Mouse (Mus musculus): ENCODE data around the gene Atf2. TPM values are rescaled to one million over a fixed set of nuclear protein-coding genes. Genes with fewer than 3 reads are reported as not detected.
A peak's percentile ranks its signal among the peaks of the same experiment; 100 is the strongest.
"Not testable (repeated sequence)": the region's sequence is repeated elsewhere in the genome, so short reads cannot be mapped to it uniquely, and the experiment has no call there.

Gene Atf2
- total RNA-seq (2022), result 10 to 100 TPM; 22.5 to 29.9 (median 25.7) TPM

- peak; percentile 97 to 98 for DNase-seq (ENCODE audit: low spot score in 2 of 2)
Measured at GRCm38 (mm10) chr2:73892464-73893296, at the start of gene Atf2. Gene Atf2 (minus strand): TSS chr2:73892639.

- no peak for DNase-seq (ENCODE audit: low spot score in 2 of 2)
Measured at GRCm38 (mm10) chr2:73941281-73941680, 48.8 kb upstream of the Atf2 start.

GRCm38 (mm10) chr2:73940471-73940870, 48.0 kb upstream of the Atf2 start:
- no peak for DNase-seq (ENCODE audit: low spot score in 2 of 2)

- no peak for DNase-seq (ENCODE audit: low spot score in 2 of 2)
Measured at GRCm38 (mm10) chr2:73938896-73939295, 46.5 kb upstream of the Atf2 start.

GRCm38 (mm10) chr2:73932676-73933313, 40.4 kb upstream of the Atf2 start:
- DNase-seq (ENCODE audit: low spot score in 2 of 2), result no peak

GRCm38 (mm10) chr2:73927711-73928110, 35.3 kb upstream of the Atf2 start:
- DNase-seq (ENCODE audit: low spot score in 2 of 2), result no peak

- no peak for DNase-seq (ENCODE audit: low spot score in 2 of 2)
Measured at GRCm38 (mm10) chr2:73925539-73925938, 33.1 kb upstream of the Atf2 start.

GRCm38 (mm10) chr2:73925089-73925488, 32.6 kb upstream of the Atf2 start:
- DNase-seq (ENCODE audit: low spot score in 2 of 2), result peak in 1 of 2 experiments; percentile 7

- no peak for DNase-seq (ENCODE audit: low spot score in 2 of 2)
Measured at GRCm38 (mm10) chr2:73919642-73920041, 27.2 kb upstream of the Atf2 start.

- DNase-seq (ENCODE audit: low spot score in 2 of 2), result no peak
Measured at GRCm38 (mm10) chr2:73912264-73912663, 19.8 kb upstream of the Atf2 start.

GRCm38 (mm10) chr2:73911175-73911700, 18.8 kb upstream of the Atf2 start, which contains the start of gene Atp5g3:
Gene Atp5g3 (minus strand): TSS chr2:73911326.
- DNase-seq (ENCODE audit: low spot score in 2 of 2), result peak; percentile 85 to 90

GRCm38 (mm10) chr2:73910571-73911174, 18.2 kb upstream of the Atf2 start:
- peak; percentile 21 to 46 for DNase-seq (ENCODE audit: low spot score in 2 of 2)

GRCm38 (mm10) chr2:73909116-73909515, 16.7 kb upstream of the Atf2 start:
- no peak for DNase-seq (ENCODE audit: low spot score in 2 of 2)

- not testable (repeated sequence) for DNase-seq (ENCODE audit: low spot score in 2 of 2)
Measured at GRCm38 (mm10) chr2:73904679-73905078, 12.2 kb upstream of the Atf2 start.

GRCm38 (mm10) chr2:73903536-73903935, 11.1 kb upstream of the Atf2 start:
- no peak for DNase-seq (ENCODE audit: low spot score in 2 of 2)

- DNase-seq (ENCODE audit: low spot score in 2 of 2), result not testable (repeated sequence)
Measured at GRCm38 (mm10) chr2:73902328-73902727, 9.9 kb upstream of the Atf2 start.

GRCm38 (mm10) chr2:73901169-73901568, 8.7 kb upstream of the Atf2 start:
- no peak for DNase-seq (ENCODE audit: low spot score in 2 of 2)

GRCm38 (mm10) chr2:73900364-73900763, 7.9 kb upstream of the Atf2 start:
- no peak for DNase-seq (ENCODE audit: low spot score in 2 of 2)

GRCm38 (mm10) chr2:73896919-73897318, 4.5 kb upstream of the Atf2 start:
- not testable (repeated sequence) for DNase-seq (ENCODE audit: low spot score in 2 of 2)

GRCm38 (mm10) chr2:73893473-73894270, 1.2 kb upstream of the Atf2 start:
- DNase-seq (ENCODE audit: low spot score in 2 of 2), result no peak

Data from gastrocnemius, adult 8-10 months (tissue).